Mouse (Mus musculus): ENCODE measurements around the gene 4930426L09Rik.

DNA sequence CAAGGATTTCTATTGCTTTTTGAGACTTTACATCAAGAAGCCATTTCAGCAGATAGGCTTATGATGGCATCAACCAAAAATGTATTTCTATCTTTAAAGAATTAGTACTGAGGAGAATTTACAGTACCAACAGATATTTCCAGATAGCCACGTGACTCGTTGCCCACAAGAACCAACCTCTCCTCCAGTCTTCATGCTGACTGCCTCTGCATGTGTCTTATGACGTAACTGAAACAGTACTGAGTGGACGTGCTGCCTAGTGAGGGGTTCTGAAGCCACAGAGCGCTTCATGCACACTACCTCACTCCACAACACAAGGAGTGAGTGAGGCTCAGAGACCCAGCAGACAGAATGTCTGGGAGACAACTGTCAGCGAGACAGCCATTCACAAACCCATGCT is 39.1 kb upstream of the 4930426L09Rik start:
- TF ChIP-seq CTCF (IDR thresholded peaks at IDR 0.05; ENCODE audit: low read depth, low read length) (no peak), EP300 (IDR thresholded peaks at IDR 0.05; ENCODE audit: insufficient read depth, low read depth, low read length) (no peak), POLR2A (IDR thresholded peaks at IDR 0.05; ENCODE audit: insufficient read depth, low read length) (no peak)

Measured in ES-Bruce4 (cell line).